Mouse (Mus musculus) heart, embryonic 13.5 days (tissue): Measurements from ENCODE around the gene Vmn1r48. TPM values are rescaled to one million over a fixed set of nuclear protein-coding genes. Genes with fewer than 3 reads are reported as not detected.
"Not testable (repeated sequence)": the region's sequence is repeated elsewhere in the genome, so short reads cannot be mapped to it uniquely, and the experiment has no call there.

Source experiments
- ATAC-seq: fragments of 200-750 bp; cut with Nextera tagmentation; 2 replicates; pipeline ENCODE4 v1.8.0; 2017; ENCODE audit warnings: moderate TSS enrichment; ENCODE audit not compliant: insufficient number of reproducible peaks, low FRiP score, low TSS enrichment; ENCODE audit errors: extremely low read depth
- H3K27ac ChIP-seq: fragments of 300-500 bp; sonication (generic); replicated peaks from 2 replicates; pipeline ENCODE4 v1.5.1; 2015; ENCODE audit warnings: moderate library complexity, mild to moderate bottlenecking, inconsistent platforms
- H3K27me3 ChIP-seq: fragments of 300-500 bp; sonication (generic); replicated peaks from 2 replicates; pipeline ENCODE4 v1.6.1; 2015; ENCODE audit warnings: mild to moderate bottlenecking, inconsistent platforms
- H3K36me3 ChIP-seq: fragments of 300-500 bp; sonication (generic); 2 replicates; pipeline ENCODE4 v1.6.1; 2015; ENCODE audit warnings: mild to moderate bottlenecking, inconsistent platforms
- H3K4me1 ChIP-seq: fragments of 300-500 bp; sonication (generic); 2 replicates; pipeline ENCODE4 v1.6.1; 2015; ENCODE audit warnings: inconsistent platforms
- H3K4me2 ChIP-seq: fragments of 300-500 bp; sonication (generic); 2 replicates; pipeline ENCODE4 v1.6.1; 2015; ENCODE audit warnings: inconsistent platforms, mild to moderate bottlenecking, moderate library complexity
- H3K4me3 ChIP-seq: fragments of 300-500 bp; sonication (generic); 2 replicates; pipeline ENCODE4 v1.5.1; 2015; ENCODE audit warnings: moderate library complexity, mild to moderate bottlenecking, inconsistent platforms
- H3K9ac ChIP-seq: fragments of 300-500 bp; sonication (generic); 2 replicates; pipeline ENCODE4 v1.6.1; 2015; ENCODE audit warnings: inconsistent platforms, mild to moderate bottlenecking, moderate library complexity
- H3K9me3 ChIP-seq: fragments of 300-500 bp; sonication (generic); 2 replicates; pipeline ENCODE4 v1.6.1; 2016; ENCODE audit warnings: inconsistent platforms
- WGBS: fragments of 180-500 bp; shearing (Covaris S2); methylation state at CpG from one replicate; pipeline ENCODE4 v1.1.7; 2015; ENCODE audit warnings: mixed read lengths; 5-methylcytosine and 5-hydroxymethylcytosine counted together
- polyA plus RNA-seq: library from polyadenylated mRNA; unstranded; fragments of >200 nt; fragmentation: Nextera tagmentation; extraction: Ambion mirVana; gene quantifications from 2 replicates; pipeline ENCODE4 v1.2.1, GENCODE M21; 2015

The Vmn1r48 gene
- not detected in 2 replicates for polyA plus RNA-seq

- H3K9me3 ChIP-seq, H3K4me3 ChIP-seq, H3K4me1 ChIP-seq, H3K9ac ChIP-seq, H3K36me3 ChIP-seq, H3K27ac ChIP-seq, H3K27me3 ChIP-seq, H3K4me2 ChIP-seq, ATAC-seq: not testable (repeated sequence)
- WGBS, result no CpG with 5 or more reads among the region's 2 CpGs
Observed at GRCm38 (mm10) chr6:90036741-90037140, at the start of gene Vmn1r48. Vmn1r48 (minus strand) TSS chr6:90036841.

DNA sequence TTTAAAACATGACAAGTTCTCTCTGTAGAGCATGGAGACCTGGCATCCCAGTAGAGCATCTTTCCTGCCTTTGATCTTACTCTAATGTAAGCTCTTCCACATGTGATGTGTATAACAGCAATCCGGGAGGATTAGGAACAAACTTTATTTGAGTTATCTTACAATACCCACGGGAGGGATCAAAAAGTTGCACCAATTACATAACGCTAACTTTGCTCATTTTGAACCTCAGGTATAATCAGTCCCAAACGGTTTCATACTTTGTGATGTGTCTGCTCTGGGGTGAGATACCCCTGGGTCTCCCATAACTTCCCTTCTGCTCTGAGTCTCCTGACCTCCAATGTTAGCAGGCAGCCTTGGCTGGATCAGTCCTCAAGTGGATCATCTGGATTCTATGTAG is 41.8 kb upstream of the Vmn1r48 start, which contains the start of gene Vmn1r49:
Vmn1r49 (minus strand) TSS at position 101 of the 400 bp plus-strand sequence.
- WGBS, result 61% methylated on average over 4 of the region's 4 CpGs
- Histone ChIP-seq H3K36me3 (no peaks in the 10 kb centered on the region), H3K27ac (no peak within 1 kb of the TSS), H3K4me1 (no peaks in the 10 kb centered on the region), H3K27me3 (no peaks in the 10 kb centered on the region), H3K9me3 (peaks cover 19% of the 10 kb centered on the region; the same call in 1 of the 2 replicates), H3K4me3 (no peak within 1 kb of the TSS), H3K9ac (no peak within 1 kb of the TSS), H3K4me2 (no peak within 1 kb of the TSS)
- no peak for ATAC-seq

DNA sequence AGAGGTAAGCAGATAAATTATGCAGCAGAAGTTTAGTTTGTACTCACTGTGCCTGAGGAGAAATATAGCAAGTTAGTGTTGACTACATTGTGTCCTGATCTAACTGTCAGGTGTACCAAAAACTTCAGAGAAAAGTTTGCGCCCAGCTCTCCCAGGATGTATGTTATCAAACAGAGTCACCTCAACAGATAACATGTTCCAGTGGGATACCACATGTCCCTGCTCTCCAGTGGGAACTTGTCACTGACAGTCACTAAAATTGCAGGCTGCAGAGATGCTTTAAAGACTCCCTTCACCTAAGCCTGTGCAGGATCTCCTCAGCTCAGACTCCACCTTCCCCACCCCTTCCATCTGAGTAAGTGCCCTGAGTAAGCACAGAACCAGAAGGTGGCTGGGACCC is 20.8 kb downstream of the Vmn1r48 start, which contains the start of gene Vmn1r47:
Vmn1r47 (plus strand) TSS at position 301 of the 400 bp plus-strand sequence.
- not testable (repeated sequence) for H3K27ac ChIP-seq, H3K4me3 ChIP-seq, ATAC-seq, H3K4me2 ChIP-seq, H3K27me3 ChIP-seq, H3K36me3 ChIP-seq, H3K4me1 ChIP-seq, H3K9me3 ChIP-seq, H3K9ac ChIP-seq
- 83% methylated on average over 1 of the region's 1 CpGs for WGBS

- WGBS, result 17% methylated on average over 1 of the region's 1 CpGs
- H3K27ac ChIP-seq, result no peak overlapping the region
- no peaks in the 10 kb centered on the region for H3K27me3 ChIP-seq
- ATAC-seq, result no peak
- H3K9me3 ChIP-seq, result peaks cover 27% of the 10 kb centered on the region
- no peak overlapping the region for H3K9ac ChIP-seq
- H3K4me3 ChIP-seq, result no peak overlapping the region
- no peaks in the 10 kb centered on the region for H3K36me3 ChIP-seq
- no peaks in the 10 kb centered on the region for H3K4me1 ChIP-seq
- no peak overlapping the region for H3K4me2 ChIP-seq
Observed at GRCm38 (mm10) chr6:89985989-89986388, 50.7 kb downstream of the Vmn1r48 start.

Other genes with a start within 250 kb of the Vmn1r48 start
- not detected in 2 replicates for gene Vmn1r42, start 160.4 kb downstream of the Vmn1r48 start, polyA plus RNA-seq
- not detected in 2 replicates for gene Vmn1r43, start 160.4 kb downstream of the Vmn1r48 start, polyA plus RNA-seq
- gene Vmn1r44, start 153.2 kb downstream of the Vmn1r48 start, polyA plus RNA-seq, result not detected in 2 replicates
- not detected in 2 replicates for gene Vmn1r45, start 96.2 kb downstream of the Vmn1r48 start, polyA plus RNA-seq
- gene Vmn1r46, start 67.5 kb downstream of the Vmn1r48 start, polyA plus RNA-seq, result not detected in 2 replicates
- not detected in 2 replicates for gene Vmn1r47, start 20.7 kb downstream of the Vmn1r48 start, polyA plus RNA-seq
- gene Vmn1r49, start 41.7 kb upstream of the Vmn1r48 start, polyA plus RNA-seq, result not detected in 2 replicates
- gene Vmn1r50, start 64.6 kb upstream of the Vmn1r48 start, polyA plus RNA-seq, result not detected in 2 replicates
- not detected in 2 replicates for gene Vmn1r51, start 85.8 kb upstream of the Vmn1r48 start, polyA plus RNA-seq
- not detected in 2 replicates for gene Vmn1r52, start 138.0 kb upstream of the Vmn1r48 start, polyA plus RNA-seq
- gene V1ra8, start 166.0 kb upstream of the Vmn1r48 start, polyA plus RNA-seq, result not detected in 2 replicates
- 0.18 TPM in 1 of 2 replicates, not detected in the other for gene Vmn1r53, start 187.6 kb upstream of the Vmn1r48 start, polyA plus RNA-seq
- not detected in 2 replicates for gene Vmn1r54, start 209.5 kb upstream of the Vmn1r48 start, polyA plus RNA-seq